ENCODE assay signal across 7 mouse cellular contexts in the genomic region with DNA sequence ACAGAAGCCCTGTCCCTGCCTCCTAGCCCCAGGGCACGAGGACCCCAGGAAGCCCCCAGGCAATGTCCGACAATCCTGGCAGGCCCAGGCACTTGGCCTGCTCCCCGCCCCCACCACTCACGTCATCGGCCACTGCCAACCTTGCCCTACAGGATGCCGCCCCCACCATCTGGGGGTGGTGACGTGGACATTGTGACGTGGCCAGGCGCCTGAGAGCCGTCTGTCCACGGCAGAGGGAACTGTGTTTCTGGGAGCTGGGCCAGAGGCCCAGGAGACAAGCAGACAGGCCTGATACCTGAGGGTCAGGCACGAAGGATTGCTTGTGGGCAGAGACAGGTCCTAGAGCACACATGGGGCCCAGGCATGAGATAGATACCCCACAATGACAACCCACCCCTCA. TPM values are rescaled to one million over a fixed set of nuclear protein-coding genes. Genes with fewer than 3 reads are reported as not detected.
DNase-seq lines count a peak whose midpoint lies in the region; ATAC-seq lines count a peak whose summit lies in the region.

No protein-coding gene starts in this region.

- DNase-seq in right cerebral cortex, adult 18-20 months = peak; percentile 82
- no peak for DNase-seq in right cerebral cortex, postnatal 4 days
- peak; percentile 98 for DNase-seq in cerebellum, adult 9-10 months
- peak; percentile 73 to 84 for DNase-seq in heart, postnatal 14 days
- DNase-seq in neural tube, embryonic 10.5 days (ENCODE audit: extremely low spot score, low spot score) = no peak
- DNase-seq in hindbrain, embryonic 10.5 days (ENCODE audit: low spot score) = no peak

- H3K4me3 ChIP-seq in forebrain, embryonic 13.5 days = no peak overlapping the region
- H3K4me3 ChIP-seq in hindbrain, embryonic 10.5 days = no peak overlapping the region

- H3K27ac ChIP-seq in forebrain, embryonic 13.5 days = no peak overlapping the region
- H3K27ac ChIP-seq in hindbrain, embryonic 10.5 days = no peak overlapping the region

- H3K27me3 ChIP-seq in forebrain, embryonic 13.5 days = no peaks in the 10 kb centered on the region
- peaks cover 32% of the 10 kb centered on the region for H3K27me3 ChIP-seq in hindbrain, embryonic 10.5 days (ENCODE audit: insufficient read depth, poor library complexity, severe bottlenecking)

- H3K36me3 ChIP-seq in forebrain, embryonic 13.5 days (ENCODE audit: poor library complexity, severe bottlenecking) = 0 out of 2 replicates have a peak, but pooled peaks cover 5% of the 10 kb centered on the region
- no peaks in the 10 kb centered on the region for H3K36me3 ChIP-seq in hindbrain, embryonic 10.5 days

- intact Hi-C loops in heart, postnatal 14 days (cut with DNase I) = loop anchor here (2.0 kb wide), 1 partner anchor 21 kb away; no protein-coding TSS in a partner anchor

- H3K9me3 ChIP-seq in forebrain, embryonic 13.5 days (replicated peaks) = no peaks in the 10 kb centered on the region
- no peaks in the 10 kb centered on the region for H3K9me3 ChIP-seq in hindbrain, embryonic 10.5 days

- no peak overlapping the region for H3K9ac ChIP-seq in forebrain, embryonic 13.5 days

- H3K4me1 ChIP-seq in forebrain, embryonic 13.5 days = peaks cover 50% of the 10 kb centered on the region
- H3K4me1 ChIP-seq in hindbrain, embryonic 10.5 days (replicated peaks) = peaks cover 56% of the 10 kb centered on the region

- ATAC-seq in forebrain, embryonic 13.5 days = no peak

- no peak overlapping the region for H3K4me2 ChIP-seq in forebrain, embryonic 13.5 days

- WGBS in forebrain, embryonic 13.5 days = 75% methylated on average over 12 of the region's 12 CpGs
- 80% methylated on average over 12 of the region's 12 CpGs for WGBS in hindbrain, embryonic 10.5 days

RNA-seq across cellular contexts. Expression of a gene that starts 28.5 kb away (rescaled TPM):
- 10 to 100 TPM; 35.0 to 39.4 TPM for total RNA-seq in heart, postnatal 14 days (2021)
- polyA plus RNA-seq in forebrain, embryonic 13.5 days (2015; fragmentation: Nextera tagmentation; extraction: Ambion mirVana) = 4.4 and 5.0 TPM in 2 replicates
- 0.98 and 1.5 TPM in 2 replicates for polyA plus RNA-seq in hindbrain, embryonic 10.5 days (2016; fragmentation: Nextera tagmentation; extraction: Ambion mirVana)

RNA-seq across cellular contexts. Expression of a gene that starts 39.8 kb away (rescaled TPM):
- 1 to 10 TPM; 1.4 to 2.6 TPM for total RNA-seq in heart, postnatal 14 days (2021)
- polyA plus RNA-seq in forebrain, embryonic 13.5 days (2015; fragmentation: Nextera tagmentation; extraction: Ambion mirVana) = 0.25 and 0.40 TPM in 2 replicates
- polyA plus RNA-seq in hindbrain, embryonic 10.5 days (2016; fragmentation: Nextera tagmentation; extraction: Ambion mirVana) = 1.9 and 2.0 TPM in 2 replicates

Comparison
In these comparisons a context has a peak if more than half of its experiments do, and no peak if none do; other contexts are left out.
1. DNase-seq: peak in right cerebral cortex, adult 18-20 months (single experiment), cerebellum, adult 9-10 months (single experiment) and heart, postnatal 14 days (2 of 2); none in right cerebral cortex, postnatal 4 days (single experiment), neural tube, embryonic 10.5 days (single experiment) and hindbrain, embryonic 10.5 days (single experiment).